8 mouse cellular contexts compared by ENCODE assay signal in the genomic region with DNA sequence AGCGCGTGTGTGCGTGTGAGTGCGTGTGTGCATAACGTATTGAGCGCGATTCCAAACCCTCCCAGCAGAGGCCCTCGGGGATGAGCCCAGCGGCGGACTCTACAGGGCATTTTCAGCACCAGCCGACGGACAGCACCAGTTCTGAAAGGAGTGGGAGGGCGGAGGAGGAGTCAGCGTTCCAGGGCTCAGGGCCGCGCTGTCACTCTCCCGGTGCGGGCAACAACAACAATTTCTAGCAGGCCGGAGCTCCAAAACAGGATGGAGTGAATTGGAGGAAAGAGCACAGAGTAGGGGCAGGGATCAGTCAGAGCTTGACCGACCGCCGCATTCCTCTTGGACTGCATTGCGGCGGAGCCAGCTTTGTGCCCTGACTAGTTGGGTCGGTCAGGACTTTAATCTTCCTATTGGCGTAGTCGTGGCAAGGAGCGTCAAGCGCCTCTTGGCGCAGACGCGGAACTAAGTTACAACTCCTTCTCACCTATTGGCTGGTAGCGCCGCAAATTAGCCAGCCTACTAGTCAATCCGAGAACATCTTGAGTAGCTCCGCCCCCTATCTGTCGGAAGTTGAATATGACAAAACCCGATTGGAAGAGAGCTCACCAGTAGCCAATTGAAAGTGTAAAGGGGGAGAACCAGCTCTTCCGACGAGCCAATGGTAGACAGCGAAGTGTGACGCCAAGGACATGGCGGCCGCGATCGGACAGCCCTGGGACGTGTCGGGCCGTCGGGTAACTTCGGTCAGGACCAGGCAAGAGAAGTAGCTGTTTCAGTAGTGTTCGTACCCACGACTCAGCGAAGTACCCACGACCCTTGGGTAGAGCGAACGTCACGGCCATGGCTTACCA. TPM values are rescaled to one million over a fixed set of nuclear protein-coding genes. Genes with fewer than 3 reads are reported as not detected.
A peak's percentile ranks its signal among the peaks of the same experiment; 100 is the strongest.
DNase-seq lines count a peak whose midpoint lies in the region; ATAC-seq lines count a peak whose summit lies in the region.

A gene (plus strand): TSS at position 655 of the 845 bp plus-strand sequence.

- ATAC-seq in hematopoietic stem cell, adult 5-6 weeks (replicated peaks in 1 of 2; ENCODE audit: insufficient read depth in 1 of 2, low FRiP score in 2 of 2, low TSS enrichment in 1 of 2, low read depth in 1 of 2, poor library complexity in 2 of 2, severe bottlenecking in 2 of 2): peak; percentile 86 to 92
- ATAC-seq in lung, embryonic 16.5 days (ENCODE audit: low read depth): peak; percentile 93

- peak within 1 kb of the TSS; percentile 75 for H3K9ac ChIP-seq in lung, embryonic 16.5 days (ENCODE audit: low read length)

- peaks cover 33% of the 10 kb centered on the region for H3K27me3 ChIP-seq in lung, embryonic 16.5 days (ENCODE audit: control insufficient read depth, insufficient read depth, low read depth, low read length)

- peaks cover 13% of the 10 kb centered on the region for H3K4me1 ChIP-seq in lung, embryonic 16.5 days (replicated peaks; ENCODE audit: control insufficient read depth, insufficient read depth, low read length)

- H3K9me3 ChIP-seq in lung, embryonic 16.5 days (ENCODE audit: control insufficient read depth, low read length): no peaks in the 10 kb centered on the region

- peak within 1 kb of the TSS; percentile 75 for H3K4me3 ChIP-seq in lung, embryonic 16.5 days (ENCODE audit: low read length)

- peaks cover 14% of the 10 kb centered on the region for H3K36me3 ChIP-seq in lung, embryonic 16.5 days (ENCODE audit: control insufficient read depth, insufficient read depth, low read length)

- DNase-seq in MEL-GATA-1-ER (ENCODE audit: extremely low read depth, low read depth): peak; percentile 100
- DNase-seq in cerebellum, adult 8-10 months: peak; percentile 92
- peak; percentile 98 for DNase-seq in forelimb bud, embryonic 11.5 days (ENCODE audit: low read depth, low spot score)
- DNase-seq in layer of hippocampus, adult 9-10 months (ENCODE audit: low spot score): peak; percentile 99
- peak; percentile 93 for DNase-seq in ovary, postnatal 10 days (ENCODE audit: low spot score)
- DNase-seq in thymus, postnatal 10 days (ENCODE audit: low spot score in 2 of 2): peak; percentile 90 to 93

- H3K4me2 ChIP-seq in lung, embryonic 16.5 days (ENCODE audit: low read depth, low read length): peak within 1 kb of the TSS; percentile 93

- H3K27ac ChIP-seq in lung, embryonic 16.5 days (ENCODE audit: low read length): peak within 1 kb of the TSS; percentile 88

- WGBS in lung, embryonic 16.5 days: under 1% methylated on average over 58 of the region's 58 CpGs

RNA-seq across cellular contexts. Expression of the gene that starts here (rescaled TPM):
- 8.2 and 12.9 TPM in 2 replicates for total RNA-seq in hematopoietic stem cell, adult 5-6 weeks (2017)
- 95.3 and 101 TPM in 2 replicates for polyA plus RNA-seq in lung, embryonic 16.5 days (2015; fragmentation: Nextera tagmentation; extraction: Ambion mirVana)

Comparison
In these comparisons a context has a peak if more than half of its experiments do, and no peak if none do; other contexts are left out.
1. Peak in every context shown above with its lines: DNase-seq, ATAC-seq, H3K4me3 ChIP-seq and H3K27ac ChIP-seq.